Mouse (Mus musculus) CH12.LX (cell line): ENCODE results near the gene Cnn2. TPM values are rescaled to one million over a fixed set of nuclear protein-coding genes. Genes with fewer than 3 reads are reported as not detected.

Experiments
- DNase-seq: peaks from one replicate; pipeline ENCODE4 v3.0.0-alpha.2; 2013; ENCODE audit errors: extremely low read depth
- H3K27ac ChIP-seq: 2 replicates; pipeline ENCODE4 v1.5.1; 2012; ENCODE audit warnings: low read depth, mild to moderate bottlenecking, control low read depth, moderate library complexity; ENCODE audit not compliant: insufficient read depth
- H3K27me3 ChIP-seq: replicated peaks from 2 replicates; pipeline ENCODE3; 2012; ENCODE audit warnings: inconsistent platforms
- H3K36me3 ChIP-seq, 2 experiments: replicated peaks in 1 of 2; 2 replicates each; pipeline versions ENCODE3 to v1.6.1; 2012; ENCODE audit warnings: inconsistent platforms in 1 of 2, low read length in 1 of 2, mild to moderate bottlenecking in 1 of 2, mixed read lengths in 1 of 2, moderate library complexity in 1 of 2; ENCODE audit not compliant: control insufficient read depth in 1 of 2, insufficient read depth in 1 of 2
- H3K4me1 ChIP-seq, 2 experiments: 2 replicates each; pipeline ENCODE4 v1.6.1; 2012; ENCODE audit warnings: inconsistent platforms in 1 of 2, moderate library complexity in 1 of 2; ENCODE audit not compliant: insufficient read depth in 2 of 2, control insufficient read depth in 1 of 2
- H3K4me2 ChIP-seq: 2 replicates; pipeline ENCODE4 v1.6.1; 2012; ENCODE audit warnings: low read depth, mild to moderate bottlenecking, control low read depth; ENCODE audit not compliant: poor library complexity, insufficient read depth, severe bottlenecking
- H3K4me3 ChIP-seq, 3 experiments: fragments of 150-350 bp in 1 of 3; sonication (generic) in 1 of 3; replicated peaks in 1 of 3; 2 replicates each; pipeline versions ENCODE3 to v1.5.1; 2011 to 2012; ENCODE audit warnings: low read depth in 2 of 3, low read length in 2 of 3, mild to moderate bottlenecking in 2 of 3, moderate library complexity in 2 of 3, control low read depth in 1 of 3, improper control_type of control experiment in 1 of 3, inconsistent platforms in 1 of 3, mixed read lengths in 1 of 3; ENCODE audit not compliant: poor library complexity in 1 of 3
- H3K79me2 ChIP-seq: replicated peaks from 2 replicates; pipeline ENCODE4 v1.6.1; 2012; ENCODE audit warnings: mild to moderate bottlenecking, moderate library complexity; ENCODE audit not compliant: control insufficient read depth, poor library complexity, insufficient read depth, severe bottlenecking; ENCODE audit errors: extremely low read depth
- H3K9ac ChIP-seq: 2 replicates; pipeline ENCODE4 v1.6.1; 2012; ENCODE audit warnings: low read depth, mild to moderate bottlenecking, control low read depth, moderate library complexity; ENCODE audit not compliant: insufficient read depth
- H3K9me3 ChIP-seq: replicated peaks from 2 replicates; pipeline ENCODE3; 2012; ENCODE audit warnings: low read length, inconsistent platforms, mixed read lengths
- CHD2 ChIP-seq: IDR thresholded peaks from 2 replicates; pipeline ENCODE4 v1.6.1; 2011; ENCODE audit warnings: low read length, improper control_type of control experiment
- E2F4 ChIP-seq: IDR thresholded peaks from 2 replicates; pipeline ENCODE4 v1.6.1; 2011; ENCODE audit warnings: low read depth, low read length, improper control_type of control experiment; ENCODE audit not compliant: insufficient replicate concordance
- ELF1 ChIP-seq: IDR thresholded peaks from 2 replicates; pipeline ENCODE4 v1.6.1; 2014; ENCODE audit warnings: low read depth, mild to moderate bottlenecking, inconsistent platforms, low read length, improper control_type of control experiment
- EP300 ChIP-seq: IDR thresholded peaks from 2 replicates; pipeline ENCODE4 v1.6.1; 2011; ENCODE audit warnings: low read length, improper control_type of control experiment
- GABPA ChIP-seq: IDR thresholded peaks from 2 replicates; pipeline ENCODE4 v1.6.1; 2012; ENCODE audit warnings: low read depth, low read length, improper control_type of control experiment, inconsistent platforms; ENCODE audit not compliant: insufficient replicate concordance
- JUN ChIP-seq: IDR thresholded peaks from 2 replicates; pipeline ENCODE4 v1.6.1; 2011; ENCODE audit warnings: low read depth, mild to moderate bottlenecking, low read length, improper control_type of control experiment, moderate library complexity; ENCODE audit not compliant: insufficient read depth
- JUND ChIP-seq: conservative IDR thresholded peaks from 2 replicates; pipeline ENCODE4 v1.6.1; 2011; ENCODE audit warnings: low read depth, low read length, improper control_type of control experiment
- KAT2A ChIP-seq: IDR thresholded peaks from 2 replicates; pipeline ENCODE4 v1.6.1; 2012; ENCODE audit warnings: low read length, improper control_type of control experiment, inconsistent platforms; ENCODE audit not compliant: insufficient replicate concordance
- MAFK ChIP-seq: IDR thresholded peaks from 2 replicates; pipeline ENCODE4 v1.6.1; 2011; ENCODE audit warnings: low read length, improper control_type of control experiment; ENCODE audit not compliant: insufficient replicate concordance
- MEF2A ChIP-seq: IDR thresholded peaks from 2 replicates; pipeline ENCODE4 v1.6.1; 2014; ENCODE audit warnings: low read depth, mild to moderate bottlenecking, inconsistent platforms, low read length, improper control_type of control experiment, borderline replicate concordance
- MXI1 ChIP-seq: IDR thresholded peaks from 2 replicates; pipeline ENCODE4 v1.6.1; 2011; ENCODE audit warnings: mild to moderate bottlenecking, low read depth, low read length, improper control_type of control experiment
- NRF1 ChIP-seq: IDR thresholded peaks from 2 replicates; pipeline ENCODE4 v1.6.1; 2014; ENCODE audit warnings: low read depth, mild to moderate bottlenecking, inconsistent platforms, low read length, improper control_type of control experiment, moderate library complexity
- PAX5 ChIP-seq: IDR thresholded peaks from 2 replicates; pipeline ENCODE4 v1.6.1; 2012; ENCODE audit warnings: low read length, inconsistent platforms, mixed read lengths
- POLR2A ChIP-seq: IDR thresholded peaks from 2 replicates; pipeline ENCODE4 v1.6.1; 2011; ENCODE audit warnings: low read depth, mild to moderate bottlenecking, improper control_type of control experiment, low read length
- POLR2AphosphoS2 ChIP-seq: IDR thresholded peaks from 2 replicates; pipeline ENCODE4 v1.6.1; 2011; ENCODE audit warnings: low read depth, low read length, improper control_type of control experiment
- SIN3A ChIP-seq: IDR thresholded peaks from 2 replicates; pipeline ENCODE4 v1.6.1; 2012; ENCODE audit warnings: low read length, improper control_type of control experiment, inconsistent platforms
- SMC3 ChIP-seq: IDR thresholded peaks from 2 replicates; pipeline ENCODE4 v1.6.1; 2011; ENCODE audit warnings: low read depth, low read length, improper control_type of control experiment
- TBP ChIP-seq: conservative IDR thresholded peaks from 2 replicates; pipeline ENCODE4 v1.6.1; 2011; ENCODE audit warnings: low read depth, low read length, improper control_type of control experiment
- USF1 ChIP-seq: IDR thresholded peaks from 2 replicates; pipeline ENCODE4 v1.6.1; 2014; ENCODE audit warnings: low read depth, mild to moderate bottlenecking, inconsistent platforms, low read length, improper control_type of control experiment
- USF2 ChIP-seq: conservative IDR thresholded peaks from 2 replicates; pipeline ENCODE4 v1.6.1; 2011; ENCODE audit warnings: low read depth, low read length, improper control_type of control experiment
- ZC3H11A ChIP-seq: IDR thresholded peaks from 2 replicates; pipeline ENCODE4 v1.6.1; 2012; ENCODE audit warnings: low read depth, mild to moderate bottlenecking, inconsistent platforms, low read length, improper control_type of control experiment
- ZKSCAN1 ChIP-seq: IDR thresholded peaks from 2 replicates; pipeline ENCODE4 v1.6.1; 2012; ENCODE audit warnings: low read depth, inconsistent platforms, low read length, improper control_type of control experiment, borderline replicate concordance
- ZMIZ1 ChIP-seq: IDR thresholded peaks from 2 replicates; pipeline ENCODE4 v1.6.1; 2012; ENCODE audit warnings: low read depth, mild to moderate bottlenecking, inconsistent platforms, low read length, improper control_type of control experiment
- ZNF384 ChIP-seq: IDR thresholded peaks from 2 replicates; pipeline ENCODE4 v1.6.1; 2012; ENCODE audit warnings: low read depth, low read length, improper control_type of control experiment, inconsistent platforms
- dilution Hi-C: fragments of 300-500 bp; cut with MboI; formaldehyde crosslinking; loops from 2 replicates; pipeline ENCODE4 v1.14.3; 2020; ENCODE audit warnings: low sequenced_read_pairs; ENCODE audit not compliant: extremely low pct_unique_long_range_greater_than_20kb, extremely low pct_ligation_motif_present
- in situ Hi-C: fragments of 300-500 bp; cut with MboI; formaldehyde crosslinking; loops from 3 replicates; pipeline ENCODE4 v1.14.3; 2019; ENCODE audit warnings: low sequenced_read_pairs, low pct_ligation_motif_present, low pct_unique_long_range_greater_than_20kb, mixed read lengths
- polyA plus RNA-seq: library from polyadenylated mRNA; unstranded; fragments of >175 nt; gene quantifications from 2 replicates; pipeline ENCODE4 v1.2.1, GENCODE M21; 2012; ENCODE audit warnings: low read depth; ENCODE audit not compliant: insufficient read length
- total RNA-seq, 2 experiments: library from RNA; depleted of rRNA; stranded (reverse); fragments of 300-350 nt in 1 of 2; fragments of >200 nt in 1 of 2; gene quantifications; 2 replicates each; pipeline ENCODE4 v1.2.3; 2012 to 2014

The Cnn2 gene
- total and polyA plus RNA-seq, 3 experiments, result 26.9 to 62.7 (median 49.0) TPM

GRCm38 (mm10) chr10:80035148-80035547 lies 46.8 kb downstream of the Cnn2 start:
- Histone ChIP-seq H3K79me2 (peaks cover 20% of the 10 kb centered on the region), H3K9ac (0 out of 2 replicates have a peak overlapping the region, but pooled peaks have one; percentile 12), H3K4me2 (no peak overlapping the region), H3K9me3 (no peaks in the 10 kb centered on the region), H3K27ac (peak overlapping the region; percentile 43), H3K36me3 (peaks cover 49 to 67% of the 10 kb centered on the region in 2 experiments), H3K27me3 (no peaks in the 10 kb centered on the region), H3K4me1 (peaks cover 35 to 71% of the 10 kb centered on the region in 2 experiments), H3K4me3 (no peak overlapping the region)
- DNase-seq, result no peak
- TF ChIP-seq ZKSCAN1 (no peak), USF1 (no peak), TBP (no peak), SMC3 (no peak), MAFK (no peak), MXI1 (no peak), CHD2 (no peak), JUN (no peak), JUND (no peak), USF2 (no peak), EP300 (no peak), SIN3A (no peak), ELF1 (no peak), ZC3H11A (no peak), ZNF384 (no peak), GABPA (no peak), POLR2A (no peak), POLR2AphosphoS2 (no peak), PAX5 (no peak)
- in situ Hi-C loops, result no loop called here
- dilution Hi-C loops, result no loop called here

- Histone ChIP-seq H3K4me3 (no peak overlapping the region), H3K4me1 (peaks cover 32 to 68% of the 10 kb centered on the region in 2 experiments), H3K36me3 (peaks cover 44 to 61% of the 10 kb centered on the region in 2 experiments), H3K79me2 (peaks cover 20% of the 10 kb centered on the region)
- dilution Hi-C loops, result no loop called here
- TF ChIP-seq SMC3, result no peak
- TF ChIP-seq MEF2A, result no peak
- no peak for TF ChIP-seq NRF1
- TF ChIP-seq ZC3H11A, result no peak
- TF ChIP-seq KAT2A, result no peak
- TF ChIP-seq E2F4, result no peak
- no peak for TF ChIP-seq ZMIZ1
- TF ChIP-seq POLR2AphosphoS2, result no peak
- TF ChIP-seq USF1, result no peak
- TF ChIP-seq ELF1, result no peak
- TF ChIP-seq, all 38 proteins: peak for 0
- H3K27me3 ChIP-seq, result no peaks in the 10 kb centered on the region
- no peak overlapping the region for H3K4me2 ChIP-seq
- no peaks in the 10 kb centered on the region for H3K9me3 ChIP-seq
- DNase-seq, result no peak
- H3K9ac ChIP-seq, result no peak overlapping the region
- in situ Hi-C loops, result no loop called here
- no peak overlapping the region for H3K27ac ChIP-seq
Observed at GRCm38 (mm10) chr10:80035686-80036085, 47.3 kb downstream of the Cnn2 start.
